Mouse (Mus musculus) limb, embryonic 13.5 days (tissue): ENCODE data around the gene Nrxn2. TPM values are rescaled to one million over a fixed set of nuclear protein-coding genes. Genes with fewer than 3 reads are reported as not detected.

Experiments
- ATAC-seq: fragments of 200-750 bp; cut with Nextera tagmentation; 2 replicates; pipeline ENCODE4 v1.8.0; 2017; ENCODE audit warnings: low read depth, moderate number of reproducible peaks, moderate TSS enrichment; ENCODE audit not compliant: low FRiP score
- H3K27ac ChIP-seq: fragments of 300-500 bp; sonication (generic); 2 replicates; pipeline ENCODE4 v1.5.1; 2015; ENCODE audit warnings: inconsistent platforms, mild to moderate bottlenecking, moderate library complexity
- H3K27me3 ChIP-seq: fragments of 300-500 bp; sonication (generic); 2 replicates; pipeline ENCODE4 v1.6.1; 2015; ENCODE audit warnings: mild to moderate bottlenecking, inconsistent platforms
- H3K36me3 ChIP-seq: fragments of 300-500 bp; sonication (generic); 2 replicates; pipeline ENCODE4 v1.6.1; 2015; ENCODE audit warnings: inconsistent platforms, mild to moderate bottlenecking, moderate library complexity
- H3K4me1 ChIP-seq: fragments of 300-500 bp; sonication (generic); 2 replicates; pipeline ENCODE4 v1.6.1; 2015; ENCODE audit warnings: inconsistent platforms
- H3K4me2 ChIP-seq: fragments of 300-500 bp; sonication (generic); replicated peaks from 2 replicates; pipeline ENCODE4 v1.6.1; 2015; ENCODE audit warnings: inconsistent platforms, mild to moderate bottlenecking, moderate library complexity
- H3K4me3 ChIP-seq: fragments of 300-500 bp; sonication (generic); 2 replicates; pipeline ENCODE4 v1.5.1; 2015; ENCODE audit warnings: moderate library complexity, mild to moderate bottlenecking, inconsistent platforms
- H3K9ac ChIP-seq: fragments of 300-500 bp; sonication (generic); 2 replicates; pipeline ENCODE4 v1.6.1; 2015; ENCODE audit warnings: mild to moderate bottlenecking, inconsistent platforms
- H3K9me3 ChIP-seq: fragments of 300-500 bp; sonication (generic); 2 replicates; pipeline ENCODE4 v1.6.1; 2016; ENCODE audit warnings: inconsistent platforms
- WGBS: fragments of 180-500 bp; shearing (Covaris S2); methylation state at CpG from one replicate; pipeline ENCODE4 v1.1.7; 2015; 5-methylcytosine and 5-hydroxymethylcytosine counted together
- polyA plus RNA-seq: library from polyadenylated mRNA; unstranded; fragments of >200 nt; fragmentation: Nextera tagmentation; extraction: Ambion mirVana; gene quantifications from 2 replicates; pipeline ENCODE4 v1.2.1, GENCODE M21; 2015

Nrxn2 gene
- polyA plus RNA-seq, 1 experiment from 2014 or later, result 1.6 TPM

DNA sequence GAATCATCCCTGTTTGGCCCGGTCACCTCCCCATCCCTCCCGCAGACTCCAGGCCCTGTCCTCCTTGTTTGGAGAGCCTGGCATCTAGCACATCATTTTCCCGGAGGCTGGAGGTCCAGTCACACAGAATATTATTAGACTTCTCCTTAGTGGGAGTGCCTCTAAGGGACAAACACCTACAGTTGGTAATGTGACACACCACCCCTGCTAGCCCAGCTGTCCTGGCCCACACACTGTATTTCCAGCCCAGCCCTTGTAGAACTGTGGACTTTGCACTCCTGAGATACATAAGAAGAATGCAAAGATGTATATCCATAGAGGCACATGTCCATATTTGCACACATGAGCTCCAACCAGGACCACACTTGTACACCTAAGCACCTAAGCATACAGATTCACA is 103.1 kb downstream of the Nrxn2 start:
- no peak overlapping the region for H3K9ac ChIP-seq
- no peak overlapping the region for H3K27ac ChIP-seq
- H3K4me1 ChIP-seq, result no peaks in the 10 kb centered on the region
- H3K4me3 ChIP-seq, result no peak overlapping the region
- H3K27me3 ChIP-seq, result no peaks in the 10 kb centered on the region; the same call in 1 of the 2 replicates
- no peaks in the 10 kb centered on the region for H3K9me3 ChIP-seq
- no peaks in the 10 kb centered on the region for H3K36me3 ChIP-seq
- H3K4me2 ChIP-seq, result no peak overlapping the region
- ATAC-seq, result no peak
- WGBS, result 78% methylated on average over 3 of the region's 3 CpGs

DNA sequence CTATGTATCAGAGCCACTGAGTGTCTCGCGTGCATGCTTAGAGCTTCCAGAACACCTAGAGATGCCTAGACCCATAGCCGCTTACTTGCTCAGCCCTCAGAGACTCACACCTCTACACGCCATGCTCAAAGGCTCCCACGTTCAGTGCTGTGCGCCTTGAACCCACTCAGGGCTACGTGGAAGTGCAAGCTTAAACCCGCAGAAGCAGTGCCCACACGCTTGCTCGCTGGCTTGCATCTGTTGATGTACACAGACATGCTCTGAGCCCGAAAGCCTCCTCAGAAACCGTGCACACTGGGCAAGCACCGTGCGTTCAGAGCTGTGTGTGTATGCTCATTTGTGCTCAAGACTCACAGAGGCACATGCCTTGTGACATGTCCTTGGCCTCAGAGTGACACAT is 103.8 kb downstream of the Nrxn2 start:
- Histone ChIP-seq H3K9ac (no peak overlapping the region), H3K27me3 (no peaks in the 10 kb centered on the region; the same call in 1 of the 2 replicates), H3K4me3 (no peak overlapping the region), H3K27ac (no peak overlapping the region), H3K36me3 (no peaks in the 10 kb centered on the region), H3K4me1 (no peaks in the 10 kb centered on the region), H3K4me2 (no peak overlapping the region), H3K9me3 (no peaks in the 10 kb centered on the region)
- WGBS, result 91% methylated on average over 14 of the region's 14 CpGs
- no peak for ATAC-seq

- 72% methylated on average over 4 of the region's 4 CpGs for WGBS
- no peaks in the 10 kb centered on the region for H3K9me3 ChIP-seq
- no peak overlapping the region for H3K4me2 ChIP-seq
- H3K4me1 ChIP-seq, result no peaks in the 10 kb centered on the region
- H3K9ac ChIP-seq, result no peak overlapping the region
- no peak overlapping the region for H3K27ac ChIP-seq
- ATAC-seq, result no peak
- H3K27me3 ChIP-seq, result peaks cover 18% of the 10 kb centered on the region
- H3K4me3 ChIP-seq, result no peak overlapping the region
- H3K36me3 ChIP-seq, result no peaks in the 10 kb centered on the region
Measured at GRCm38 (mm10) chr19:6525023-6525422, 106.5 kb downstream of the Nrxn2 start.

DNA sequence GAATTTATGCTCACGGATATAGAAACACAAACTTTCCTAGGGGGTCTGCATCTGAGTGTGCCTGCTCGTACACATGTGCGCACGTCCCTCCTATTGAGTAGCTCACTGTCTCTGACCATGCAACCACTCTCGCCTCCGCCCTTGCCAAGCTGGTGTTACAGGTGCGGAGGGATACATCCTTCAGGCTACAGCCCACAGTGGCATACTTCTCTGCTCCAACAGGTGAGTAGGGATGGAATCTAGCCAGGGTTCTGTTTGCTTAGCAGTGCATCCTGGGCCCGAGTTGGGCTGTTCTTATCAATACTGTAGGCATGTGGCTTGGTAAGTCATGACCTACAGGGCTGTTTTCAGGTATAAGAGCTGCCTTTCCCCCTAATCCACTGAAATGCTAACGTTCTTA is 107.5 kb downstream of the Nrxn2 start:
- no peak for ATAC-seq
- Histone ChIP-seq H3K27ac (no peak overlapping the region), H3K36me3 (no peaks in the 10 kb centered on the region), H3K9ac (no peak overlapping the region), H3K4me1 (peaks cover 2% of the 10 kb centered on the region), H3K27me3 (peaks cover 26% of the 10 kb centered on the region), H3K4me2 (no peak overlapping the region), H3K4me3 (no peak overlapping the region), H3K9me3 (no peaks in the 10 kb centered on the region)
- 84% methylated on average over 9 of the region's 9 CpGs for WGBS

GRCm38 (mm10) chr19:6527439-6527838 is 108.9 kb downstream of the Nrxn2 start:
- Histone ChIP-seq H3K4me2 (no peak overlapping the region), H3K9me3 (no peaks in the 10 kb centered on the region), H3K4me1 (peaks cover 16% of the 10 kb centered on the region), H3K27ac (no peak overlapping the region), H3K36me3 (no peaks in the 10 kb centered on the region), H3K4me3 (no peak overlapping the region), H3K9ac (no peak overlapping the region), H3K27me3 (peaks cover 41% of the 10 kb centered on the region)
- WGBS, result 83% methylated on average over 3 of the region's 3 CpGs
- no peak for ATAC-seq

DNA sequence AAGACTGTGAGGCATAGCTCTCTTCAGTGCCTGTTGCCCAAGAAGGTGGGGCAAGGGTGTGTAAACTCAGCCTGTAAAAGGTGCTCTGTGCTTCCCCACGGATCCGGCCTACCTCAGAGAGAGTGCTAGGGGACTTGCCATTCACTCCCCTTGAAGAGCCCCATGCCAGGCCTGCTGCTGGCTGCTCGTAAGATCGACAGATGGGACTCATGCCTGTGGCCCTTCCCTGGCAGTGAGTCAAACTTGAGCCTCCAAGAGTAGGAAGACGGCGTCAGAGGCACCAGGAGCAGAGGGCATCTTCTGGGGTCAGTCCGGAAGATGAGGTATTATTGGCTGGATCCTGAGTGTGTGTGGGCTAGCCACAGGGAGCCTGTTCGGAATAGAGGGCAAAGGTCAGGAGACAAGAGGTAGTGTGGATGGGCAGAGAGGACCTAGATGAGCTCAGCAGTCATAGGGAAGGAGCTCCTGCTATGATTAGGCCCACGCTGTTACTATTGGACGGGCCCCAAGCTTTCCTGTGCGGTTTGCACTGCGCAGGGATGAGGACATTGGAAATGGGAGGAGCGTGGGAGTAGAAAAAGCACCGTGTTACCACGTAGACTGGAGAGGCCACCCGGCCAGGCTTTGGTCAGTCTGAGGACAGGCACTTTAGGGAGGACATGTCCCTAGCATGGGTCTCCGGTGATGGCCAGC is 109.5 kb downstream of the Nrxn2 start:
- H3K27me3 ChIP-seq, result peaks cover 46% of the 10 kb centered on the region
- peaks cover 20% of the 10 kb centered on the region for H3K4me1 ChIP-seq
- WGBS, result 82% methylated on average over 17 of the region's 17 CpGs
- H3K4me3 ChIP-seq, result no peak overlapping the region
- no peak for ATAC-seq
- H3K4me2 ChIP-seq, result no peak overlapping the region
- H3K9ac ChIP-seq, result no peak overlapping the region
- no peaks in the 10 kb centered on the region for H3K9me3 ChIP-seq
- H3K36me3 ChIP-seq, result no peaks in the 10 kb centered on the region
- H3K27ac ChIP-seq, result no peak overlapping the region

- WGBS, result 60% methylated on average over 14 of the region's 14 CpGs
- Histone ChIP-seq H3K9ac (no peak overlapping the region), H3K9me3 (no peaks in the 10 kb centered on the region), H3K27me3 (peaks cover 60% of the 10 kb centered on the region), H3K4me2 (no peak overlapping the region), H3K4me1 (peaks cover 20% of the 10 kb centered on the region), H3K27ac (no peak overlapping the region), H3K4me3 (no peak overlapping the region), H3K36me3 (no peaks in the 10 kb centered on the region)
- no peak for ATAC-seq
Measured at GRCm38 (mm10) chr19:6529265-6529985, 110.9 kb downstream of the Nrxn2 start.

GRCm38 (mm10) chr19:6530359-6530758 is 111.8 kb downstream of the Nrxn2 start:
- WGBS, result 26% methylated on average over 13 of the region's 13 CpGs
- ATAC-seq, result no peak
- peaks cover 20% of the 10 kb centered on the region for H3K4me1 ChIP-seq
- H3K27me3 ChIP-seq, result peaks cover 70% of the 10 kb centered on the region
- H3K9ac ChIP-seq, result no peak overlapping the region
- H3K27ac ChIP-seq, result no peak overlapping the region
- no peak overlapping the region for H3K4me2 ChIP-seq
- no peak overlapping the region for H3K4me3 ChIP-seq
- no peaks in the 10 kb centered on the region for H3K9me3 ChIP-seq
- H3K36me3 ChIP-seq, result no peaks in the 10 kb centered on the region

GRCm38 (mm10) chr19:6531011-6531631 is 112.6 kb downstream of the Nrxn2 start:
- peak overlapping the region; percentile 46 for H3K4me3 ChIP-seq
- ATAC-seq, result no peak
- WGBS, result 1% methylated on average over 56 of the region's 56 CpGs
- no peak overlapping the region for H3K27ac ChIP-seq
- H3K4me1 ChIP-seq, result peaks cover 20% of the 10 kb centered on the region
- no peaks in the 10 kb centered on the region for H3K36me3 ChIP-seq
- peak overlapping the region; percentile 83 for H3K4me2 ChIP-seq
- H3K9me3 ChIP-seq, result no peaks in the 10 kb centered on the region
- peaks cover 74% of the 10 kb centered on the region for H3K27me3 ChIP-seq
- H3K9ac ChIP-seq, result peak overlapping the region; percentile 58

- no peak for ATAC-seq
- H3K4me1 ChIP-seq, result peaks cover 20% of the 10 kb centered on the region
- H3K9me3 ChIP-seq, result no peaks in the 10 kb centered on the region
- peaks cover 83% of the 10 kb centered on the region for H3K27me3 ChIP-seq
- peak overlapping the region; percentile 83 for H3K4me2 ChIP-seq
- WGBS, result under 1% methylated on average over 35 of the region's 36 CpGs
- H3K27ac ChIP-seq, result no peak overlapping the region
- peak overlapping the region; percentile 58 for H3K9ac ChIP-seq
- H3K36me3 ChIP-seq, result no peaks in the 10 kb centered on the region
- peak overlapping the region; percentile 46 for H3K4me3 ChIP-seq
Measured at GRCm38 (mm10) chr19:6531832-6532471, 113.4 kb downstream of the Nrxn2 start.

DNA sequence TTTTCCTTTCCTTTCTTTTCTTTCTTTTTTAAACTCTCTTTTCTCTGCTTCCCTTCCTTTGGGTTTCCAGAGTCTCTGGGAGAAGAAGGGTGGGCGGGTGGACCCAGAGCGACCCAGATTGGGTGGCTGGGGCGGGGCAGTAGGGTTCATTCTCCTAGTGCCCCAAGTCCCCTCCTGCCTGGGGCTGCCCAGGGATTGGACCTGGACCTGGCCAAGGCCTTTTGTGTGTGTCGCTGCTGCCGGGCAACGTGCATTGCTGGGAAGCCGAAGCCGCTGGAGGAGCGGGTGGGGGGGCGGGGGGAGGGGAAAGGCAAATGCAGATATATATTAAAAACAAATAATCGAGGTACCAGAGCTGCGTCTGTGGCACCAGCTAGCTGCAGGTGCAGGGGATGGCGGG is 114.1 kb downstream of the Nrxn2 start:
- peaks cover 20% of the 10 kb centered on the region for H3K4me1 ChIP-seq
- peaks cover 89% of the 10 kb centered on the region for H3K27me3 ChIP-seq
- 9% methylated on average over 13 of the region's 13 CpGs for WGBS
- H3K4me2 ChIP-seq, result peak overlapping the region; percentile 83
- no peak overlapping the region for H3K9ac ChIP-seq
- no peaks in the 10 kb centered on the region for H3K9me3 ChIP-seq
- ATAC-seq, result no peak
- H3K4me3 ChIP-seq, result peak overlapping the region; percentile 46; the same call in 1 of the 2 replicates
- no peaks in the 10 kb centered on the region for H3K36me3 ChIP-seq
- H3K27ac ChIP-seq, result no peak overlapping the region
